Mouse (Mus musculus) brain, embryonic 14.5 days (tissue): ENCODE data around the gene Ugt1a7c.

Experiments
- CTCF ChIP-seq: fragments of 200-500 bp; IDR thresholded peaks from 2 replicates; pipeline ENCODE4 v1.5.1; 2012; ENCODE audit warnings: inconsistent platforms, mild to moderate bottlenecking, moderate library complexity, borderline replicate concordance; ENCODE audit not compliant: insufficient read depth, insufficient read length; ENCODE audit errors: extremely low read depth
- POLR2A ChIP-seq: fragments of 200-500 bp; IDR thresholded peaks from 2 replicates; pipeline ENCODE4 v1.6.1; 2012; ENCODE audit warnings: mild to moderate bottlenecking, inconsistent platforms, borderline replicate concordance; ENCODE audit not compliant: poor library complexity, insufficient read depth, insufficient read length, severe bottlenecking; ENCODE audit errors: extremely low read depth

DNA sequence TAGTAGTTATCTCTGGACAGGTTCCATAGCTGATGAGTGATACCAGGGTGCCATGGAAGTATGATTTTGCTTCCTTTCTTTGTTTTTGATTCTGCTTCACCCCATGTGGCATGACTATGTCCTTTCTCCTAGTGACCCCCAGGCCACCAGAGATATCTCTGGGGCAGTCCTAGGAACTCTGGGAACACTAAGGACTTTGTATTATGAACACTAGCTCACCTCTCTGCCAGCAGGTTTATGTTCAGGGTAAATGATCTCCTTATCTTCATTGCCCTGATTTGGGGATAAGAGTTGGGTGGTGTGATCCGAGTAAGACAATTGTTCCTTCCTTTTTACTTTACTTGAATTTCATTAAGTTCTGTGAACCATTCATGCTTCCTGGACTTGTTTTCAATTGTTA, 8.7 kb upstream of the Ugt1a7c start:
- TF ChIP-seq CTCF = no peak
- no peak for TF ChIP-seq POLR2A
